ENCODE assay signal across 26 mouse cellular contexts in genomic region chr13:14179669-14180068, GRCm38 (mm10).
"Had no signal": no experiment of that assay in that cellular context is flagged by ENCODE, and none has a peak within 500 bp of the region (broad histone marks: within the 10 kb centered on the region; RNA-seq: fewer than 3 reads in every experiment).

No protein-coding gene starts in this region.

- DNase-seq: gastrocnemius, postnatal 14 days; gastrocnemius, postnatal 36 days; heart, adult 11 months; heart, adult 2 months; heart, postnatal 14 days; heart, postnatal 36 days; kidney, adult 11 months; kidney, adult 2 months; kidney, adult 9 months; kidney, postnatal 25 days; kidney, postnatal 4 days; left cerebral cortex, postnatal 4 days had no signal

- ATAC-seq: hindbrain, postnatal 0 days; intestine, embryonic 16.5 days; liver, embryonic 12.5 days had no signal

- H3K4me3 ChIP-seq: heart, adult 2 months; heart, embryonic 13.5 days; heart, embryonic 15.5 days; hindbrain, embryonic 13.5 days; hindbrain, embryonic 15.5 days; kidney, embryonic 15.5 days; layer of hippocampus, adult 2 months; limb, embryonic 13.5 days; limb, embryonic 15.5 days; liver, embryonic 12.5 days had no signal

- H3K4me1 ChIP-seq: heart, embryonic 13.5 days; heart, embryonic 15.5 days; hindbrain, embryonic 13.5 days; hindbrain, embryonic 15.5 days; kidney, embryonic 15.5 days; limb, embryonic 13.5 days; limb, embryonic 15.5 days; liver, embryonic 12.5 days had no signal

- H3K9me3 ChIP-seq: heart, embryonic 13.5 days; heart, embryonic 15.5 days; hindbrain, embryonic 13.5 days; hindbrain, embryonic 15.5 days; kidney, embryonic 15.5 days; limb, embryonic 13.5 days; limb, embryonic 15.5 days; liver, embryonic 12.5 days had no signal

- H3K4me2 ChIP-seq: heart, embryonic 11.5 days; heart, embryonic 13.5 days; heart, embryonic 15.5 days; hindbrain, embryonic 13.5 days; hindbrain, embryonic 15.5 days; kidney, embryonic 15.5 days; limb, embryonic 13.5 days; limb, embryonic 15.5 days; liver, embryonic 12.5 days had no signal

- H3K9ac ChIP-seq: heart, embryonic 13.5 days; heart, embryonic 15.5 days; hindbrain, embryonic 13.5 days; hindbrain, embryonic 15.5 days; kidney, embryonic 15.5 days; limb, embryonic 13.5 days; limb, embryonic 15.5 days; liver, embryonic 12.5 days; liver, embryonic 14.5 days had no signal

- H3K27me3 ChIP-seq: heart, embryonic 13.5 days; heart, embryonic 15.5 days; hindbrain, embryonic 13.5 days; hindbrain, embryonic 15.5 days; kidney, embryonic 15.5 days; limb, embryonic 13.5 days; limb, embryonic 15.5 days; liver, embryonic 12.5 days had no signal

- H3K27ac ChIP-seq: heart, adult 2 months; heart, embryonic 13.5 days; heart, embryonic 15.5 days; hindbrain, embryonic 13.5 days; hindbrain, embryonic 15.5 days; hindbrain, postnatal 0 days; kidney, embryonic 15.5 days; kidney, postnatal 0 days; layer of hippocampus, adult 2 months; limb, embryonic 13.5 days; limb, embryonic 15.5 days; liver, embryonic 12.5 days; liver, embryonic 14.5 days had no signal
